Mouse (Mus musculus) lung, postnatal 0 days (tissue): ENCODE data around the gene Coa4.

Source experiments
- CTCF ChIP-seq: IDR thresholded peaks from 2 replicates; pipeline ENCODE4 v1.5.1; 2016; ENCODE audit warnings: antibody characterized with exemption, mild to moderate bottlenecking
- EP300 ChIP-seq: IDR thresholded peaks from 2 replicates; pipeline ENCODE4 v1.6.1; 2016; ENCODE audit warnings: antibody characterized with exemption, mild to moderate bottlenecking, control low read depth

DNA sequence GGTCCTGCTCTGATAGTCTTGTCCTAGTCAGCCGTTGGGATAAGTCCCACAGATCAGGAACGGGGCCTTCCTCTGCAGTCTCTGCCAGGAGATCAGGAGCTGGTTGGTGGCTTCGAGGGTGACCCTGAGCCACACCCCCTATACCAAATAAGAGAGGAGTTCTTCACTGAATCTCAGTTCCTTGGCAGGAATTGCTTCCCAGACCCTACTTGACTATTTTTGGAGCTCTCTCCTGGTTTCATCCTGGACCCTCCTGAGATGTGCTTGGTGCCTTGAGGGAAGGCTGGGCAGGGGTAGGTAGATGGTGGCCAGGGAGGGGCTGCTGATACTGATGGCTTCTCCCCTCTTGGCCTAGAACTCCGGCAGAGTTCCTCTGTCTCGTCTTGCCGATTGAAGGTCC is 40.5 kb upstream of the Coa4 start:
- TF ChIP-seq CTCF (no peak), EP300 (no peak)
